Mouse (Mus musculus): ENCODE measurements at regions not wholly inside any gene's neighbourhood (a gene's known extent, or its start where the extent isn't known, plus 50 kb on each side); places are given as distances from the start of the nearest gene placed in this dataset.
A peak's percentile ranks its signal among the peaks of the same experiment; 100 is the strongest.

GRCm38 (mm10) chr14:58787618-58788017 is 355.1 kb downstream of the 1700129C05Rik start:
- Histone ChIP-seq H3K27ac (no peak overlapping the region), H3K4me3 (no peak overlapping the region)
- no peak for DNase-seq (ENCODE audit: extremely low spot score in 1 of 2, low spot score in 2 of 2)
- no peak for TF ChIP-seq CTCF (IDR thresholded peaks at IDR 0.05)
- intact Hi-C loops (cut with DNase I): no loop called here

GRCm38 (mm10) chr14:58786791-58787491 is 355.8 kb downstream of the 1700129C05Rik start:
- intact Hi-C loops (cut with DNase I): no loop called here
- no peak for DNase-seq (ENCODE audit: extremely low spot score in 1 of 2, low spot score in 2 of 2)
- no peak for TF ChIP-seq CTCF (IDR thresholded peaks at IDR 0.05)
- no peak overlapping the region for H3K4me3 ChIP-seq
- H3K27ac ChIP-seq: no peak overlapping the region

GRCm38 (mm10) chr14:58783201-58783600 is 359.5 kb downstream of the 1700129C05Rik start:
- no peak for DNase-seq (ENCODE audit: extremely low spot score in 1 of 2, low spot score in 2 of 2)
- TF ChIP-seq CTCF (IDR thresholded peaks at IDR 0.05): no peak
- intact Hi-C loops (cut with DNase I): no loop called here
- Histone ChIP-seq H3K4me3 (no peak overlapping the region), H3K27ac (no peak overlapping the region)

- no peak overlapping the region for H3K27ac ChIP-seq
- intact Hi-C loops (cut with DNase I): no loop called here
- TF ChIP-seq CTCF (IDR thresholded peaks at IDR 0.05): no peak
- H3K4me3 ChIP-seq: no peak overlapping the region
- DNase-seq (ENCODE audit: extremely low spot score in 1 of 2, low spot score in 2 of 2): no peak
Observed at GRCm38 (mm10) chr14:58780306-58780705, 362.4 kb downstream of the 1700129C05Rik start.

GRCm38 (mm10) chr14:58778675-58779074 is 364.0 kb downstream of the 1700129C05Rik start:
- H3K4me3 ChIP-seq: no peak overlapping the region
- no peak overlapping the region for H3K27ac ChIP-seq
- DNase-seq (ENCODE audit: extremely low spot score in 1 of 2, low spot score in 2 of 2): no peak
- intact Hi-C loops (cut with DNase I): no loop called here
- no peak for TF ChIP-seq CTCF (IDR thresholded peaks at IDR 0.05)

- no peak for DNase-seq (ENCODE audit: extremely low spot score in 1 of 2, low spot score in 2 of 2)
- no peak for TF ChIP-seq CTCF (IDR thresholded peaks at IDR 0.05)
- intact Hi-C loops (cut with DNase I): no loop called here
- Histone ChIP-seq H3K27ac (no peak overlapping the region), H3K4me3 (no peak overlapping the region)
Observed at GRCm38 (mm10) chr14:58761291-58761690, 381.4 kb downstream of the 1700129C05Rik start.

- H3K27ac ChIP-seq: no peak overlapping the region
- no peak for TF ChIP-seq CTCF (IDR thresholded peaks at IDR 0.05)
- no peak for DNase-seq (ENCODE audit: extremely low spot score in 1 of 2, low spot score in 2 of 2)
Observed at GRCm38 (mm10) chr14:58759759-58760158, 382.9 kb downstream of the 1700129C05Rik start.

GRCm38 (mm10) chr14:58753781-58754180 is 388.9 kb downstream of the 1700129C05Rik start:
- Histone ChIP-seq H3K4me3 (no peak overlapping the region), H3K27ac (no peak overlapping the region)
- intact Hi-C loops (cut with DNase I): no loop called here
- no peak for DNase-seq (ENCODE audit: extremely low spot score in 1 of 2, low spot score in 2 of 2)
- TF ChIP-seq CTCF (IDR thresholded peaks at IDR 0.05): no peak

More at GRCm38 (mm10) chr14:58759759-58760158, 382.9 kb downstream of the 1700129C05Rik start:
- intact Hi-C loops (cut with DNase I): no loop called here
- H3K4me3 ChIP-seq: no peak overlapping the region

- no peak for TF ChIP-seq CTCF (IDR thresholded peaks at IDR 0.05)
- DNase-seq (ENCODE audit: extremely low spot score in 1 of 2, low spot score in 2 of 2): no peak
- H3K27ac ChIP-seq: no peak overlapping the region
- H3K4me3 ChIP-seq: no peak overlapping the region
- intact Hi-C loops (cut with DNase I): no loop called here
Observed at GRCm38 (mm10) chr14:58753136-58753535, 389.6 kb downstream of the 1700129C05Rik start.

GRCm38 (mm10) chr14:58726418-58726817 is 416.3 kb downstream of the 1700129C05Rik start:
- TF ChIP-seq CTCF (IDR thresholded peaks at IDR 0.05): no peak
- intact Hi-C loops (cut with DNase I): no loop called here
- no peak overlapping the region for H3K4me3 ChIP-seq
- no peak for DNase-seq (ENCODE audit: extremely low spot score in 1 of 2, low spot score in 2 of 2)
- no peak overlapping the region for H3K27ac ChIP-seq

- TF ChIP-seq CTCF (IDR thresholded peaks at IDR 0.05): no peak
- intact Hi-C loops (cut with DNase I): loop anchor here (10.0 kb wide), 1 partner anchor 510 kb away; no protein-coding TSS in a partner anchor
- no peak for DNase-seq (ENCODE audit: extremely low spot score in 1 of 2, low spot score in 2 of 2)
Observed at GRCm38 (mm10) chr14:58714856-58715255, 427.8 kb downstream of the 1700129C05Rik start.

GRCm38 (mm10) chr14:58709861-58710260 is 432.8 kb downstream of the 1700129C05Rik start:
- DNase-seq (ENCODE audit: extremely low spot score in 1 of 2, low spot score in 2 of 2): peak; percentile 10 to 18
- intact Hi-C loops (cut with DNase I): loop anchor here (10.0 kb wide), 2 partner anchors 375 to 505 kb away; no protein-coding TSS in a partner anchor
- TF ChIP-seq CTCF (IDR thresholded peaks at IDR 0.05): no peak
- H3K4me3 ChIP-seq: no peak overlapping the region
- no peak overlapping the region for H3K27ac ChIP-seq

More at GRCm38 (mm10) chr14:58714856-58715255, 427.8 kb downstream of the 1700129C05Rik start:
- Histone ChIP-seq H3K4me3 (no peak overlapping the region), H3K27ac (no peak overlapping the region)

GRCm38 (mm10) chr14:58709281-58709680 is 433.4 kb downstream of the 1700129C05Rik start:
- no peak for TF ChIP-seq CTCF (IDR thresholded peaks at IDR 0.05)
- no peak for DNase-seq (ENCODE audit: extremely low spot score in 1 of 2, low spot score in 2 of 2)
- intact Hi-C loops (cut with DNase I): loop anchor here (10.0 kb wide), 1 partner anchor 376 kb away; no protein-coding TSS in a partner anchor
- Histone ChIP-seq H3K27ac (no peak overlapping the region), H3K4me3 (no peak overlapping the region)

Data from left cerebral cortex, adult 2 months (tissue).